Mouse (Mus musculus) heart, embryonic 12.5 days (tissue): Measurements from ENCODE around the gene Ttll13. TPM values are rescaled to one million over a fixed set of nuclear protein-coding genes. Genes with fewer than 3 reads are reported as not detected.

Source experiments
- ATAC-seq: fragments of 200-750 bp; cut with Nextera tagmentation; 2 replicates; pipeline ENCODE4 v1.8.0; 2017; ENCODE audit warnings: moderate TSS enrichment, moderate library complexity; ENCODE audit not compliant: insufficient number of reproducible peaks, low FRiP score
- H3K27ac ChIP-seq: fragments of 300-500 bp; sonication (generic); 2 replicates; pipeline ENCODE4 v1.5.1; 2016; ENCODE audit warnings: mild to moderate bottlenecking, moderate library complexity; ENCODE audit not compliant: poor library complexity, severe bottlenecking
- H3K27me3 ChIP-seq: fragments of 300-500 bp; sonication (generic); replicated peaks from 2 replicates; pipeline ENCODE4 v1.6.1; 2016; ENCODE audit warnings: mild to moderate bottlenecking, moderate library complexity
- H3K36me3 ChIP-seq: fragments of 300-500 bp; sonication (generic); 2 replicates; pipeline ENCODE4 v1.6.1; 2016; ENCODE audit warnings: mild to moderate bottlenecking, moderate library complexity
- H3K4me1 ChIP-seq: fragments of 300-500 bp; sonication (generic); replicated peaks from 2 replicates; pipeline ENCODE4 v1.6.1; 2016; ENCODE audit warnings: mild to moderate bottlenecking
- H3K4me2 ChIP-seq: fragments of 300-500 bp; sonication (generic); 2 replicates; pipeline ENCODE4 v1.6.1; 2016; ENCODE audit warnings: mild to moderate bottlenecking, moderate library complexity
- H3K4me3 ChIP-seq: fragments of 300-500 bp; sonication (generic); 2 replicates; pipeline ENCODE4 v1.5.1; 2016; ENCODE audit warnings: mild to moderate bottlenecking
- H3K9ac ChIP-seq: fragments of 300-500 bp; sonication (generic); 2 replicates; pipeline ENCODE4 v1.6.1; 2016; ENCODE audit warnings: mild to moderate bottlenecking, moderate library complexity
- H3K9me3 ChIP-seq: fragments of 300-500 bp; sonication (generic); replicated peaks from 2 replicates; pipeline ENCODE4 v1.6.1; 2016; ENCODE audit warnings: mild to moderate bottlenecking, moderate library complexity
- WGBS: fragments of 180-500 bp; shearing (Covaris S2); methylation state at CpG from one replicate; pipeline ENCODE4 v1.1.7; 2016; 5-methylcytosine and 5-hydroxymethylcytosine counted together
- polyA plus RNA-seq: library from polyadenylated mRNA; unstranded; fragments of >200 nt; fragmentation: Nextera tagmentation; extraction: Ambion mirVana; gene quantifications from 2 replicates; pipeline ENCODE4 v1.2.1, GENCODE M21; 2016

The Ttll13 gene
- polyA plus RNA-seq, 1 experiment from 2014 or later, result 0.26 TPM

DNA sequence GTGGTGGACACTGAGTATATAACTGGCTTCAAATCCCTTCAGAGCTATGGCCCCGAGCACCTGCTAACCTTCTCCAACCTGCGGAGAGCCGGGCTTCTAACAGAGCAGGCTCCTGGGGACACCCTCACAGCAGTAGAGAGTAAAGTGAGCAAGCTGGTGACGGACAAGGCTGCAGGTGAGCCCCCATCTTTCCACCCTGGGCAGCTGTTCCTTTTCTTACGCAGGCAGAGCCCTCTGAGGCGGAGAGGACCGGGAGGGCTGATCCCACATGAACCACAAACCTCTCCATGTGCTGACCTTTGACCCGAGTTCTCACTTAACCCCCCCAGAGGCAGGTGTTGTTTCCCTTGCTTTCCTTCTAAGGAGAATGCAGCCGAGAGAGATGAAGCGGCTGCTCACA is 41.6 kb downstream of the Ttll13 start:
- Histone ChIP-seq H3K4me2 (no peak overlapping the region), H3K9ac (no peak overlapping the region), H3K36me3 (peaks cover 79% of the 10 kb centered on the region), H3K4me1 (peaks cover 4% of the 10 kb centered on the region; the same call in 1 of the 2 replicates), H3K4me3 (no peak overlapping the region), H3K27me3 (no peaks in the 10 kb centered on the region), H3K27ac (no peak overlapping the region), H3K9me3 (no peaks in the 10 kb centered on the region; the same call in 1 of the 2 replicates)
- WGBS, result 84% methylated on average over 10 of the region's 10 CpGs
- ATAC-seq, result no peak

DNA sequence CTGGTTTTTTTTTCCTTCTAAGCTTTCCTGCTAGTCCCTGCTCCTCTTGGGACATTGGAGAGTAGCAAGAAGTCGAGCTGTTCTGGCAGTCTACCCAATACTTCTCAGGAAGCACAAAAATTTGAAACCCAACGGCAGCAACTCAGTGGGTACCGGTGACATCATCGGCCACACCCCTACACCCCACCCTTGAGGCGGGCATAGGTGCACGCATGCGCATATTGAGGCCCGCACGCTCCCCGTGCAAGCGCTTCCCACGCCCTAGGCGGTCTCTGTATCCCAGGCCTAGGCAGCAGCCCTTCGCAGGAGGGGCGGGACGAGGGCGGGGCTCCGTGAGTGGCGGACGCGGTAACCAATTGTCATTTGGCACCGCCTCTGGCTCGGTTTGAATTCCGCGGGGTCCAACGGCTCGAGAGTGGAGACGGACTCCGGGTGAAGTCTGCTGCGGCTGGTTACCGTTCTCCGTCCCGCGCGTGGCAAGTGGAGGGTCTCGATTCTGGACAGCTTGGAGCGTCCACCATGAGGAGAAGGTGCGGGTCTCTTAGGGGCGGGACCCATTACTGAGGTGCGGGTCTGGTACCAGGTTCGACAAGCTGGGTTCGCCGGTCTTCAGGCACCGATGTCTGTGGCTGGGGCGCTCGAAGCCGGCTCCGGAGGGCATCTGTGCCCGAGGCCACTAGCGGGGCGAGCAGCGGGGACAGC is 48.0 kb downstream of the Ttll13 start, which contains the start of gene Prc1:
Prc1 (plus strand) TSS at position 389 of the 702 bp plus-strand sequence.
- Histone ChIP-seq H3K4me3 (peak within 1 kb of the TSS; percentile 93), H3K27ac (peak within 1 kb of the TSS; percentile 83), H3K9ac (peak within 1 kb of the TSS; percentile 87), H3K36me3 (peaks cover 28% of the 10 kb centered on the region), H3K4me1 (peaks cover 19% of the 10 kb centered on the region), H3K4me2 (peak within 1 kb of the TSS; percentile 79), H3K9me3 (no peaks in the 10 kb centered on the region; the same call in 1 of the 2 replicates), H3K27me3 (no peaks in the 10 kb centered on the region)
- peak; percentile 99 for ATAC-seq
- under 1% methylated on average over 52 of the region's 52 CpGs for WGBS

DNA sequence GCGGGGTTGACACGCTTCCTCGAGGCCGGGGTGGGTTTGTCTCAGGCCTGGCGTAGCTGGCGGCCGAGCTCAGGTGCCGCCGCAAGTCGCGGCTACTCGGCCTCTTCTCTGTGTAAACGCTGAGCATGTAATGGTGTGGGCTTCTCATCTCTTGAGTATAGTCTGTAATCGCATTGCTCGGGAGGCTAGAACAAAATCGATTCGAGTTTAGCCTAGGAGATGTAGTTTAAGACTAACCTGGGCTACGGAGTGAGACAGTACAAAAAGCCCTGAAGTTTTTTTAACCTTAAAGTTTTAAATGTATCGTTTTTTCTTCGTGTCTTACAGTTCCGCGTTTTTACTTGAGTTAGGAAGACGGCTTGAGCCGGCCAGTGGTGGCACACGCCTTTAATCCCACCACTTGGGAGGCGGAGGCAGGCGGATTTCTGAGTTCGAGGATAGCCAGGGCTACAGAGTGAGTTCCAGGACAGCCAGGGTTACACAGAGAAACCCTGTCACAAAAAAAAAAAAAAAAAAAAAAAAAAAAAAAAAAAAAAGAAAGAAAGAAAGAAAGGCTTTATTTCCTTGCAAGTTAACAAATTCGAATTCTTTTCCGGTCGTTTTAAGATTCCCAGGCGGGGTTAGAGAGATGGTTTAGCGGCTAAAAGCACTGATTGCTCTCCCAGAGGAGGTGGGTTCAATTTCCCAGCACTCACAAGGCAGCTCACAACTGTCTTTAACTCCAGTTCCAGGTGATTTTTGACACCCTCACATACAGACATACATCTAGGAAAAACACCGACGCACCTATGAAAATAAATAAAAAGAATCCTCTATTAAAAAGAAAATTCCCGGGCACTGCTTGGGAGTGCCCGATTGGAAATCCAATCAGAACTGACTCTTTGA is 48.8 kb downstream of the Ttll13 start:
- Histone ChIP-seq H3K27me3 (no peaks in the 10 kb centered on the region), H3K4me3 (peak overlapping the region; percentile 93), H3K9ac (peak overlapping the region; percentile 87), H3K36me3 (peaks cover 32% of the 10 kb centered on the region), H3K4me2 (peak overlapping the region; percentile 79), H3K4me1 (peaks cover 19% of the 10 kb centered on the region), H3K27ac (peak overlapping the region; percentile 83), H3K9me3 (no peaks in the 10 kb centered on the region; the same call in 1 of the 2 replicates)
- ATAC-seq, result peak; percentile 67
- WGBS, result 8% methylated on average over 37 of the region's 37 CpGs

DNA sequence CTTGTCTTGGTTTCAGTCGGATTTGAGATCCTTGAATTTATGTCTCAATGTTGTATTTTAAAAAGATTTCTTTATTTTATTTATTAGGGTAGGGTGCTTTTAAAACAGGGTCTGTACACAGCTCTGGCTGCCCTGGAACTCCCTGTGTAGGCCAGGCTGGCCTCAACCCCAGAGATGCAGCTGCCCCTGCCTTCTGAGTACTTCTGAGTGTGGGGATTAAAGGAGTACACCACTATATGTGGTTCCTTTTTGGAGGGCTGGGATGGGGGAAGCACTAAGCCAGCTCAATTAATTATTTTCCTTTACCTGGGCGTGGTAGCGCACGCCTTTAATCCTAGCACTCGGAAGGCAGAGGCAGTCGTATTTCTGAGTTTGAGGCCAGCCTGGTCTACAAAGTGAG is 50.3 kb downstream of the Ttll13 start:
- ATAC-seq, result no peak
- Histone ChIP-seq H3K27me3 (no peaks in the 10 kb centered on the region), H3K27ac (no peak overlapping the region), H3K36me3 (peaks cover 29% of the 10 kb centered on the region), H3K4me2 (peak overlapping the region; percentile 42), H3K4me1 (peaks cover 19% of the 10 kb centered on the region), H3K4me3 (0 out of 2 replicates have a peak overlapping the region, but pooled peaks have one; percentile 12), H3K9me3 (no peaks in the 10 kb centered on the region), H3K9ac (no peak overlapping the region)
- 92% methylated on average over 6 of the region's 6 CpGs for WGBS

DNA sequence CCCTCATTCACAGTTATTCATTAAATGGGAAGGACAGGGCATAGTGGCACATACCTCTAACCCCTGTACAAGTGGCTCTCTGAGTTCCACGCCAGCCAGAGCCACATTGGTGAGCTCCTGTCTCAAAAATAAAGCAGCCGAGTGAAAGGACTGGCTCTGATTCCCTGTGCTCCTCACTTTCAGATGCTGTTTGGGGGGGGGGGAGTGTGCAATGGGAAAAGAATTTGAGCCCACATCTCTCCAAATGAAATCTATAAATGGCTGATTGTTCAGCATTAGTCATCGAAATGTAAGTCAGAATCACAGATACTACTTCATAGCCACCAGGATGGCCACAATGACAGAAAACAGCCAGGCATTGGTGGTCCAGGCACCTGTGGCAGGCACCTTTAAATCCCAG is 50.9 kb downstream of the Ttll13 start:
- Histone ChIP-seq H3K36me3 (peaks cover 34% of the 10 kb centered on the region), H3K4me1 (peaks cover 19% of the 10 kb centered on the region), H3K4me2 (0 out of 2 replicates have a peak overlapping the region, but pooled peaks have one; percentile 42), H3K4me3 (no peak overlapping the region), H3K9ac (no peak overlapping the region), H3K27me3 (no peaks in the 10 kb centered on the region), H3K9me3 (no peaks in the 10 kb centered on the region), H3K27ac (no peak overlapping the region)
- ATAC-seq, result no peak
- WGBS, result 69% methylated on average over 3 of the region's 3 CpGs

DNA sequence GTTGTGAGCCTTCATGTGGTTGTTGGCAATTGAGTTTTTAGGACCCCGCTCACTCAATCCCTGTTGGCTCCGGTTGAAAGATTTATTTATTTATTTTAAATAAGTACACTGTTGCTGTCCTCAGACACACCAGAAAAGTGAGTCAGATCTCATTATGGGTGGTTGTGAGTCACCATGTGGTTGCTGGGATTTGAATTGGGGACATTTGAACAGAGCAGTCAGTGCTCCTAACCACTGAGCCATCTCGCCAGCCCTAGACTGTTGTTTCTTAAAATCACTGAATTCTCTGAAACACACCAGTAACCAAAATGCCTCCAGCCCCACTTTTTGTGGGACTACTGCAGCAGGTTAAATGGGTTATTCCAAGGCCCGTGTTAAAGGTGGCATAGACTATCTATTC is 52.6 kb downstream of the Ttll13 start:
- WGBS, result 94% methylated on average over 4 of the region's 4 CpGs
- Histone ChIP-seq H3K4me2 (no peak overlapping the region), H3K36me3 (peaks cover 47% of the 10 kb centered on the region), H3K27me3 (no peaks in the 10 kb centered on the region), H3K4me1 (peaks cover 19% of the 10 kb centered on the region), H3K9ac (no peak overlapping the region), H3K4me3 (no peak overlapping the region), H3K9me3 (no peaks in the 10 kb centered on the region), H3K27ac (no peak overlapping the region)
- ATAC-seq, result no peak

DNA sequence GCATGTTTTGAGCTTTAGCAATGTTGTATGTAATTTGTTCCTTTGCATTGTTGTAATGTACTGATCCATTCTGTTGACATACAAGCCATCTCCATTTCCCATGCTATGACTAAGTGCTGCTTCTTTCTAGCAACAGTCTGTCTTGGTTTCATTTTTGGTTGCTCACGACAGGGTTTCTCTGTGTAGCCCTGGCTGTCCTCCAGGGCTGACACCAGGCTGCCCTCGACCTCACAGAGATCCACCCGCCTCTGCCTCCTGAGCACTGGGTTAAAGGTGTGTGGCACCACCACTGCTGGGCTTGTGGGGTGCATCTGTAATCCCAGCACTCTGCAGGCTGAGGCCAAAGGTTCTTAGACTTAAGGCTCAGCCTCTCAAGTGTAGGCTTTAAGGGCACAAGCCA is 53.4 kb downstream of the Ttll13 start:
- Histone ChIP-seq H3K27me3 (no peaks in the 10 kb centered on the region), H3K4me1 (peaks cover 19% of the 10 kb centered on the region), H3K4me2 (no peak overlapping the region), H3K9me3 (no peaks in the 10 kb centered on the region), H3K4me3 (no peak overlapping the region), H3K36me3 (peaks cover 55% of the 10 kb centered on the region), H3K9ac (no peak overlapping the region), H3K27ac (no peak overlapping the region)
- ATAC-seq, result no peak
- 93% methylated on average over 3 of the region's 3 CpGs for WGBS

DNA sequence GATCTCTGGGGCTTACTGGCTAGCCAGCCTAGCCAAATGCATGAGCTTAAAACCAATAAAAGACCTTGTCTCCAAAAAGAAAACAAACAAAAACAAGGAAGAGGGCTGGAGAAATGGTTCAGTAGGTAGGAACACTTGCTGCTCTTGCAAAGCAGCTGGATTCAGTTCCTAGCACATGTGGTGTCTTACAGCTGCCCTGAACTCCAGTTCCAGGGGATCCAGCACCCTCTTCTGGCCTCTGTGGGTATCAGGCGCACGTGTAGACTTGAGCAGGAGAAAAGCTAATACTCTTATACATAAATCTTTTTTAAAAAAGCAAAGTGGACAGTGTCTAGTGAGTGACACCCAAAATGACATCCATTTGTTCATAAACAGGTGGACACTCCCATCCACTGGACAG is 55.3 kb downstream of the Ttll13 start:
- no peak for ATAC-seq
- Histone ChIP-seq H3K36me3 (peaks cover 73% of the 10 kb centered on the region), H3K9me3 (no peaks in the 10 kb centered on the region), H3K9ac (no peak overlapping the region), H3K4me3 (no peak overlapping the region), H3K4me2 (no peak overlapping the region), H3K27ac (no peak overlapping the region), H3K4me1 (peaks cover 12% of the 10 kb centered on the region), H3K27me3 (no peaks in the 10 kb centered on the region)
- WGBS, result 91% methylated on average over 2 of the region's 2 CpGs

DNA sequence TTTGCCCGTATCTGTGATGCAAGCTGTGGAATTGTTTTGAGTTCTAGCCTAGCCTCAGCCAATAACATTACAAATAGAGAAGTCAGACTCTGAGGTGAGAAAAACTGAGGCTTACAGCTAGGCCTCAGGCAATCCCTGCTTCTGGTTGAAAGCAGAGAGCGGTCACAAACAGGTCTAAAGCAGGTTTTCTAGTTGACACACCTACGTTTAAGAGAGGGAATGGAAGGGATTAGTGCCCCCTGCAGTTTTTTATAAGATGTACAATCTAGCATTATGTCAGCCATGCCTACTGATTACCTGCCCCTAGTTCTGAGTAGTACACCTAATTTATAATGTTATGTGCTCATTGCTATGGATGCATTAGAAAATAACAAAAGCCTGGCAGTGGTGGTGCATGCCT is 61.6 kb downstream of the Ttll13 start:
- Histone ChIP-seq H3K9ac (no peak overlapping the region), H3K4me1 (no peaks in the 10 kb centered on the region), H3K36me3 (peaks cover 93% of the 10 kb centered on the region), H3K4me2 (no peak overlapping the region), H3K27me3 (no peaks in the 10 kb centered on the region), H3K9me3 (no peaks in the 10 kb centered on the region), H3K4me3 (no peak overlapping the region), H3K27ac (no peak overlapping the region)
- ATAC-seq, result no peak
- 83% methylated on average over 3 of the region's 3 CpGs for WGBS
